Mouse (Mus musculus) embryonic stem cell, embryonic (primary cell): Measurements from ENCODE around the gene Ccnj.

Source experiments
- CTCF ChIA-PET, 4 experiments: fragments of 300-600 bp in 2 of 4; fragments of 350-600 bp in 2 of 4; sonication (Branson Sonifier 250); formaldehyde crosslinking; loops; one replicate each; lab custom pipeline; 2022; ENCODE audit warnings: inconsistent platforms in 2 of 4; lab: Charles Lee
- POLR2A ChIA-PET, 4 experiments: fragments of 300-600 bp in 2 of 4; fragments of 350-600 bp in 2 of 4; sonication (Branson Sonifier 250); formaldehyde crosslinking; loops; one replicate each; lab custom pipeline; 2022; ENCODE audit warnings: antibody characterized with exemption in 4 of 4, inconsistent platforms in 1 of 4; lab: Charles Lee

Ccnj gene

DNA sequence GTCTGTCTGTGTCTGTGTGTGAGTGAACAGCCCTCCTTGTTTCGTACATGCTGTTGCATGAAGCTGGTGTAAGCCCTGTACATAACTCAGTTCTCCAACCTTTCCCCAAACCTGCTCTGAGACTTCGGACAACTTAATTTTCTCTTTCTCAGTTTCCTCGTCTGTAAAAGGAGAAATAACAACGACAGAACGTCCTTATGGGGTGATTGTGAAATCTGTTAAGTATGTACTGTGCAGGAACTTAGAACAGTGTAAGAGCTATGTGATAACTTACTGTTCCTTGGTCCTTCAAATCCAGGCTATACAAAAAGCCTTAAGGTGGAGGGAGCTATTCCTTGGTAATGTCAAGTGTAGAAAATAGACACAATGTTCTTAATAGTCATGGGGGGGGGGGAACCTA is 1.3 kb downstream of the Ccnj start:
- CTCF ChIA-PET: interaction anchor here in 3 of 4 experiments (0.6 to 1.3 kb wide), 5 partner anchors 31 to 374 kb away, joined by 3 to 5 read pairs (median 4); no protein-coding TSS in a partner anchor
- POLR2A ChIA-PET: interaction anchor here (0.6 to 3.1 kb wide), 15 partner anchors 9 to 1765 kb away, joined by 3 to 20 read pairs (median 3); partner anchors contain the start of gene Zfp518a (in 1 of the 4)

DNA sequence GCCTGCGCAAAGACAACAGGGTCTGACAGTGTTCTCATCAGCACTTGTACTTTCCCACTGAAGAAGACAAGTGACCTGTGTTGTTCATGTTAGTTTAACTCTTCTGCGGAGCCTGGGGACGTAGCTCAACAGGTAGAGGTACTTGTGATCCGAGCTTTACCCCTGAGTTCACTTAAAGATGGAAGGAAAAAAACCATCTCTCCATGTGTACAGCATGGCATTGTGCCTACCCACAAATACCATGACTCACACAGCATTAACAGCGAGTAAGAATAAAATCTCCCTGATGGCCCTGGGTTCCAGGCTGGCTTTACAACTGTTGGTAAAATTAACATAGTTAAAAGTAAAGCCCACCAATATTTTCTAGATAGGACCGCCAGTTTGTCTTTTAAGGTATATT is 3.4 kb downstream of the Ccnj start:
- POLR2A ChIA-PET: no interaction called here

DNA sequence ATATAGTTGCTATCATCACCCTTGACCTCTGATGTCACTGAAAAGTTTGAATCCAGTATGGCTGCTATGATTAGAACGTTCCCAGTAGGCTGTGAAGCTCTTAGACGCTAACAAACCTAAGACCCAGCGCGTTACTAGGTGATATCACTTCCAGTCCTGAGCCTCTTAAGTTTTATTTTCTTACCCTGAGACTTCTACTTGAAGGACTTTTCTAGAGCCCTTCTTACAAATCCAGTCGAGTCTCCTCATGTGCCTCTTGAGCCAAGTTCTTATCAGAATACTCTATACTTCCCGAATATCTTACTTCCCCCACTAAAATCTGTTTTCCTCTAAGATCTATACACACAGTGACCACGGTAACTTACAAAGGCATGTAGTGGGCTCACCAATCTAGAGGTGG is 7.1 kb downstream of the Ccnj start:
- CTCF ChIA-PET: no interaction called here
- POLR2A ChIA-PET: no interaction called here

More for the DNA sequence above, 3.4 kb downstream of the Ccnj start:
- CTCF ChIA-PET: interaction anchor here in 1 of 4 experiments (0.6 to 1.4 kb wide), 2 partner anchors 91 to 182 kb away, joined by 4 read pairs; no protein-coding TSS in a partner anchor

DNA sequence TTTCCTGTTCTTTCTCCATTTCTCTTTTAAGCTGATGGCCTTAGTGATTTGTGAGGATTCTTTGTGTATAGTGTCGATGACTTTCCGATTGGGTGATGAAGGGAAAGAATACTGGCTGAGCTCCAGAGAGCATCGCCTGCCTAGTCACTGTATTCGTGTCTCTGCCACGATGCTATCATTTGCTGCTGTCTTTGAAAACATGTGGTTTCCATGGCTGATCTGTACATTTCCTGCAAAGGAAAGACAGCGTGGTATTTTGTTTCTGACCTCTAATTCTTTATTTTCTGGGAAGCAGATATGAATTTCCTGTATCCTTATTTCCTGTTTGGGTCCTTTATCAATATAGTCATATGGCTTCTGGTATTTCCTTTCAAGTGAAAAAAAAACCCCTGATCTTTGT is 9.2 kb downstream of the Ccnj start:
- ChIA-PET POLR2A (interaction anchor here in 1 of 4 experiments (4.1 kb wide), 1 partner anchor 9 kb away, joined by 20 read pairs; the partner anchor contains the start of gene Ccnj), CTCF (no interaction called here)

DNA sequence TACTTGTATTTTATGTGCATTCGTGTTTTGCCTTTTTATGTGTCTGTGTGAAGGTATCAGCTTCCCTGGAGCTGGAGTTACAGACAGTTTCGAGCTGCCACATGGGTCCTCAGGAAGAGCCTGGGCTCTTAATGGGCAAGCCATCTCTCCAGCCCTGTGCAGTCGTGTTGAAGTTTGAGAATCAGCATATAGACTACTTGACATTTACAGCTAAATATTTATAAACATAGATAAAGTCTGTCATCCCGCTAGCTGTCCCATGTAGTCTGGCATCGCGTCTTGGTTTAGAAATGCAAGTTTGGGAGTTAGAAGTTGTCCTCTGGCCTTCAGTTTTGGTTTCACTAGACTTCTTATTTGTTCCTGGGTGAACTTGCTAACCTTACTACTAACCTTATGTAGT is 10.0 kb downstream of the Ccnj start:
- CTCF ChIA-PET: interaction anchor here in 1 of 4 experiments (1.3 kb wide), 1 partner anchor 213 kb away, joined by 4 read pairs; no protein-coding TSS in a partner anchor

DNA sequence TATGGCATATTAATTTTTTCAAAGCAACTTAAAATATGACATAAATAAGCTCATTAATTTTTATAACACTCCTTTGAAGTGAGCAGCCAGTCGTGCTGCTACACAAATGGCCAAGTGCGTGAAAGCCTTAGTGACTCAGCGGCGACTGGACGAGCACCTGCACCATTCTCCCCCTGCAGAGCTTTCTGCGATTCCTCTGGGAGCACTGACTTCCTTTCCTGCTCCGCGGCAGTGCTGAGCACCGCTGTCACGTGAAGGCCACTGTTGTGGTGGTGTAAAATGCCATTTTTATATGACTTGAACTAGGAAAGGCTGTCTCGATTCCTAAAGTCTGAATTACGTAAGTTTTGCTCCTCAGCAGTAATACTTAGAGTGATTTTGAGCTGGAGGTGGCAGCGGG is 10.5 kb downstream of the Ccnj start:
- ChIA-PET CTCF (interaction anchor here in 1 of 4 experiments (1.3 kb wide), 1 partner anchor 212 kb away, joined by 4 read pairs; no protein-coding TSS in a partner anchor), POLR2A (interaction anchor here in 2 of 4 experiments (0.7 to 4.1 kb wide), 3 partner anchors 10 to 14 kb away, joined by 4 to 20 read pairs (median 14); partner anchors contain the start of gene Ccnj (in 2 of the 2))

More for the DNA sequence above, 10.0 kb downstream of the Ccnj start:
- POLR2A ChIA-PET: interaction anchor here in 3 of 4 experiments (0.7 to 4.1 kb wide), 4 partner anchors 9 to 464 kb away, joined by 3 to 20 read pairs (median 9); partner anchors contain the start of gene Ccnj (in 2 of the 3)

DNA sequence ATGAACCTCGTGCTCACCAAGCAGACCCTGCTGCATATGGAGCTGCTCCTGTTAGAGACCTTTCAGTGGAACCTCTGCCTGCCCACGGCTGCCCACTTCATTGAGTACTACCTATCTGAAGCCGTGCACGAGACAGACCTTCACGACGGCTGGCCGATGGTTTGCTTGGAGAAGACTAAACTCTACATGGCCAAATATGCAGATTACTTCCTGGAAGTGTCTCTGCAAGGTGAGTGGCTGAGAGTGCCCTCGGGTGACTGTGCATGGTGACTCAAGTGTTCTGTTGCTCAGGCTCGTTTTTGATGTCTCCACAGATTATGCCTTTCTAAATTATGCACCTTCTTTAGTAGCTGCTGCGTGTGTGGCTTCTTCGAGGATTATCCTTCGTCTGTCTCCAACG is 13.7 kb downstream of the Ccnj start:
- POLR2A ChIA-PET: interaction anchor here in 2 of 4 experiments (1.0 to 1.8 kb wide), 3 partner anchors 13 to 26 kb away, joined by 3 to 6 read pairs (median 3); no protein-coding TSS in a partner anchor

DNA sequence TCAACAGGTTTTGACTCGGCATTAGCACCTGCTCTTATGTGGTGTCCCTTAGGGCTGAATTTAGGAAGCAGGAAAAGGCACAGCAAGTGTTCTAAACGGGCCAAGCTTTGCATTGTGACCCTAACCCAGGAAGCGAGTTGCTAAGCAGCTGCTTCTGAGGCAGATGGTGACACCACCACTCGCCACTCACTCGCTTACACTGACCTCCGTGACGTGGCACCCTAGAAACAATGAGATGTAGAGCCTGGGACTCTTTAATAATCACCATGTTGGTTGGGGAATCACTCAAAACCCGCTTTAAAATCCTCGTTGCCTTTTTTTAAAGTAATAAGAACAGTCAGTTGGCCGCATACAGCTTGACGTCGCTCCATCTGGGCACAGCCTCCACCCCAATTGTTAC is 18.3 kb downstream of the Ccnj start:
- CTCF ChIA-PET: interaction anchor here in 1 of 4 experiments (0.6 kb wide), 1 partner anchor 23 kb away, joined by 3 read pairs; no protein-coding TSS in a partner anchor
- POLR2A ChIA-PET: interaction anchor here in 2 of 4 experiments (0.9 to 1.4 kb wide), 2 partner anchors 17 to 24 kb away, joined by 3 to 8 read pairs; no protein-coding TSS in a partner anchor

More for the DNA sequence above, 13.7 kb downstream of the Ccnj start:
- CTCF ChIA-PET: no interaction called here

DNA sequence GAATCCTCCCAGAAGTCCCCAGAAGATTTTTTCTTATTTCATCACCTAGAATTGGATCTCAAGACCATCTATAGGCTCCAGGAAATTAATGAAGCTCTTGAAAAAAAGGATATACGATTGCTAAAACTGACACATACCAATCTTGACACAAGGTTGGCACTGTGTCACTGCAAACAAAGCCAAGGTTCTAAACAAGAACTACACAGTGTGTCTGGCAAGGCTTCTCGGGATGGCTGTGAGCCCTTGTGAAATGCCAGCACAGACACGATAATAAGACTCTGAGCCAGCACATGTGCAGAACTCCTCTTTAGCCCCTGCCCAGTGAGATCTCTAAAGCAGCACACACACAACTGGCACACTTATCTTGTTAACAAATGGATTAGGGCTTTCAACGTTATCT is 28.5 kb downstream of the Ccnj start:
- ChIA-PET CTCF (no interaction called here), POLR2A (no interaction called here)

DNA sequence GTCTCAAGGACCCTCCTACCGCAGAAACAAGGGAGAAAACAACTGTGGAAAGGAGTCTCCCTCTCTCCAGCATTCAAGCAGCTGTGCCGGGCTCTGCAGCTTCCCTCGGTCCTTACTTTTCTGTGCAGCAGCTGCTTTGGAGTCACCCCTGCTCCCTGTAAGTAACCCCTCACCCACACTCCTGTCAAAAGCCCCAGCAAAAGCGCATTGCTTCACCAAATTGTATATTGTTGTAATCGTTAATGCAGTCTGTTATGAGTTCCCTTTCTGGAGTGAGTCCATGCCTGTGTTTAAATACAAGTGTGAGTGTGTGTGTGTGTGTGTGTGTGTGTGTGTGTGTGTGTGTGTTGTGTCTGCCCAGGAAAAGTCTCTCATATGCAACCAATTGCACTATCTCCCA is 37.2 kb downstream of the Ccnj start:
- POLR2A ChIA-PET: interaction anchor here in 1 of 4 experiments (0.7 kb wide), 1 partner anchor 31 kb away, joined by 4 read pairs; no protein-coding TSS in a partner anchor
- CTCF ChIA-PET: interaction anchor here in 1 of 4 experiments (0.8 kb wide), 1 partner anchor 148 kb away, joined by 3 read pairs; no protein-coding TSS in a partner anchor

DNA sequence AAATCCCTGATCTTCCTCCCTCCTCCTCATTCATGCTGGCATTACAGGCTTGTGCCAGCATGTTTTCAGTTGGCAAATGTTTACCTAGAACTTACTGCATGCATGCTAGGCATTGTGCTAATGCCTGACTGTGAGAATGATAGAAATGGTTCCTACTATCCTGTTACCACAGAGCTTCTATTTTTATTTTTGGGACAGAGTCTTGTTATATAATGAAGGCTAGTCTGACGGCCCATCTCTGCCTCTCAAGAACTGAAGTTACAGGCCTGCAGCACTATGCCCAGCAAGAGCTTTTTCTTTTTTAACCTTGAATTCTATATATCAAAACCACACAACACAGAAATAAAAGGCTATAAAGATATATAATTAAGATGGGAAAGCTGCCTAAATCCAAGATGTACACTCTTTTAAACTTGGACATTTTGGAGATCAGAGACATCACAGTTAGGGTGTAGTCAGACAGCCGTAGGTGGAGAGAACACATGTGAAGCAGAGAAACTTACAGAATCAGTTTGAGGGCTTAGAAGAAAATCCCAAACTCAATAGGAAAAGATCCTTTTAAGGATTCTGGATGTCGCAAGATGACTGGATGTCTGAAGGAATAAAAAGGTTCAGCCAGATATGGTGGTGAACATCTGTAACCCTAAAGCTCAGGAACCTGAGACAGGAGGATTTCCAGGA is 38.5 kb downstream of the Ccnj start:
- CTCF ChIA-PET: no interaction called here
- POLR2A ChIA-PET: interaction anchor here in 2 of 4 experiments (0.7 to 1.1 kb wide), 3 partner anchors 25 to 116 kb away, joined by 3 read pairs; partner anchors contain the start of gene Zfp518a (in 1 of the 2)

DNA sequence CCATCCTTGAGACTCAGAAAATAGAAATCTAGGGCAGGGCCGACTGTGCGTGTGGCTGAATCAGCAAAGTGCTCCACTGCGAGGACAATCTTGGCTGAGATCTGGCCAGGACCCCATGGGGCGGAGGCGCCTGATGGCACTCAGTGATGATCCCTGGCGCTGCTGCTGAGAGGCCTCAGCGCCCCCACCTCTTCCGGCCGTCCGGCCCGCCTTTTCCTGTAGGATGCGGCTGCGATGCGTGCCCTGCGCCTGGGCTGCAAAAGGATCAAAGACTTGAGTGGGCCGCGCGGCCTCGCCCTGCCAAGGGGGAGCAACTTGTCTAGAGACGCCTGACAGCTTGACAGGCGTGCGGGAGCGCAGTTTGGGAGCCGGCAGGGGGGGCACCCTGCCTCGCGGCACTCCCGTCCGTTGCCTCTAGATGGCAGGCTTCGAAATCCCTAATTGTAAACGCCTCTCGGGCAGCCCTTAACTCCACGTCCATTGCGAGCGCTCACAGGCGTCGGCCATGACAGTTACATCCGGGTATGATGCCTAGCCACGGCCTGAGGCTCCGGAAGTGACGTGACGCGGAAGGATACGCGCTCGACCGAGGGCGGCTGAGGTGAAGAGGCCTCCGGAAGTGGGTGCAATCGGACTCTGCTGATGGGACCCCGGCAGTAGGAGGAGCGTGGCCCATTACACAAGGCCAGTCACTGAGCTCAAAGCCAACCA is 42.0 kb downstream of the Ccnj start:
- ChIA-PET POLR2A (interaction anchor here (0.5 to 3.7 kb wide), 23 partner anchors 9 to 285 kb away, joined by 3 to 82 read pairs (median 4); partner anchors contain the start of genes Zfp518a (in 4 of the 4) and Aldh18a1 (in 1 of the 4)), CTCF (interaction anchor here (0.6 to 1.1 kb wide), 7 partner anchors 16 to 721 kb away, joined by 3 to 4 read pairs (median 3); partner anchors contain the start of gene Zfp518a (in 1 of the 4))

DNA sequence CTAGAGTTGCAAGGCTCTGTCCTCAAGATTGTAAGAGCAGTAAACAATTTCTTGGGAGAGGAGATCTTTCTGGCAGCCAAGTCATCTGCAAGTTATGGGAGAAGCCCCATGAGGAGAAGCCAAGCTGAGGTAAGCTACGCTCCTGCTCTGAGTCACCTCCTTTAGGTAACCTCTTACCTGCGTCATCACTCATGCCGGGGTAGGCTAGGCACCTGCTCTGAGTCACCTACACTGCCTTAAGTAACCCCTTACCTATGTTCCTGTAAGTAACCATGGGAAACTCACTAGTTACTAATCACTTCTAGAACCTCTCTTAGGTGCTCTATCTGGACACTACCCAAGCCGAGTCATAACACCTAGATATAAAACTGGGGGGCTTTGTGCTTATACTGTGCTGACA is 50.6 kb downstream of the Ccnj start:
- POLR2A ChIA-PET: interaction anchor here in 3 of 4 experiments (1.0 to 1.3 kb wide), 5 partner anchors 8 to 13 kb away, joined by 3 to 5 read pairs (median 4); partner anchors contain the start of gene Zfp518a (in 2 of the 3)

DNA sequence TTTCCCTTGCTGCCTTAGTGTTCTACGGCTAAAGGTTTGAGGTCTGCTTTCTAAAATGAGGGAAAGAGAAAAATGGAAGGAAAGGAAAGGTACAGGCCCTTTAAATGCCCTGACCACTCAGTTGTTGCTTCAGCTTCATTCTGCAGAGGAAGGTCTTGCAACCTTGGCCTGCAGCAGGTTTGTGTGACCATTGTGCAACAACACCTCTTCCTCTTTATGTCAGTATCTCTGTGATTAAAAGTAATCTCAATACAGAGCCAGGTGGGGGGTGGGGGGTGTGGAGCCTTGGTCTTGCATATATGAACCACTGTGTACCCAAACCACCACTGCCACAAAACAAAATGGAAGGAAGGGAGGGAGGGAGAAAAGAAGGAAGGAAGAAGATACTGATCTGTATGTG is 57.8 kb downstream of the Ccnj start:
- CTCF ChIA-PET: interaction anchor here in 2 of 4 experiments (0.7 kb wide), 2 partner anchors 16 to 639 kb away, joined by 3 to 4 read pairs; no protein-coding TSS in a partner anchor

More for the DNA sequence above, 50.6 kb downstream of the Ccnj start:
- CTCF ChIA-PET: interaction anchor here in 2 of 4 experiments (1.1 kb wide), 2 partner anchors 134 to 135 kb away, joined by 3 to 4 read pairs; no protein-coding TSS in a partner anchor

DNA sequence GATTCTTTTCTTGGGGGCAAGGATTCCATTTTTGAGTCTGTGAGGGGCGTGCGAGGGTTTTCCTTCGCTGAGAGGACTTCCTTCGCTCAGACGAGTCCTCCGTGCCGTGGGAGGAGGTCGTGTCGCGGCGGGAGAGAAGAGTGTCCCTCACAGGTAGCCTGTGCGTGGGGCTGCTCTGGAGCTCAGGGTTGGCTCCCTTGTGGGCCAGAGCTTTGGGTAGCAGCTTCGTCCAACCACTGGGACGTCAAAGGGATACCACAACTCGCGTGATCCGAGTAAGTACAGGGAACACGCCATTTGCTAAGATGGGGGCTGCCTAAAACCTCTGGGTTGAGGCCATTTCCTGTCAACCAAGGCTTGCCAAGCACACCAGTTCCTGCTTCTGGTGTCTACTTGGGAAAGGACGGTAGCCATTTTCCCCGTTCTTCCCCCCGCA is 63.0 kb downstream of the Ccnj start:
- ChIA-PET POLR2A (interaction anchor here (0.5 to 3.6 kb wide), 33 partner anchors 7 to 282 kb away, joined by 3 to 82 read pairs (median 3); partner anchors contain the start of genes Blnk (in 1 of the 4), Entpd1 (in 1 of the 4) and Tctn3 (in 1 of the 4)), CTCF (interaction anchor here in 2 of 4 experiments (0.6 to 1.2 kb wide), 4 partner anchors 21 to 145 kb away, joined by 3 to 6 read pairs (median 4); no protein-coding TSS in a partner anchor)

More for the DNA sequence above, 57.8 kb downstream of the Ccnj start:
- POLR2A ChIA-PET: interaction anchor here in 1 of 4 experiments (1.2 kb wide), 1 partner anchor 15 kb away, joined by 3 read pairs; no protein-coding TSS in a partner anchor

DNA sequence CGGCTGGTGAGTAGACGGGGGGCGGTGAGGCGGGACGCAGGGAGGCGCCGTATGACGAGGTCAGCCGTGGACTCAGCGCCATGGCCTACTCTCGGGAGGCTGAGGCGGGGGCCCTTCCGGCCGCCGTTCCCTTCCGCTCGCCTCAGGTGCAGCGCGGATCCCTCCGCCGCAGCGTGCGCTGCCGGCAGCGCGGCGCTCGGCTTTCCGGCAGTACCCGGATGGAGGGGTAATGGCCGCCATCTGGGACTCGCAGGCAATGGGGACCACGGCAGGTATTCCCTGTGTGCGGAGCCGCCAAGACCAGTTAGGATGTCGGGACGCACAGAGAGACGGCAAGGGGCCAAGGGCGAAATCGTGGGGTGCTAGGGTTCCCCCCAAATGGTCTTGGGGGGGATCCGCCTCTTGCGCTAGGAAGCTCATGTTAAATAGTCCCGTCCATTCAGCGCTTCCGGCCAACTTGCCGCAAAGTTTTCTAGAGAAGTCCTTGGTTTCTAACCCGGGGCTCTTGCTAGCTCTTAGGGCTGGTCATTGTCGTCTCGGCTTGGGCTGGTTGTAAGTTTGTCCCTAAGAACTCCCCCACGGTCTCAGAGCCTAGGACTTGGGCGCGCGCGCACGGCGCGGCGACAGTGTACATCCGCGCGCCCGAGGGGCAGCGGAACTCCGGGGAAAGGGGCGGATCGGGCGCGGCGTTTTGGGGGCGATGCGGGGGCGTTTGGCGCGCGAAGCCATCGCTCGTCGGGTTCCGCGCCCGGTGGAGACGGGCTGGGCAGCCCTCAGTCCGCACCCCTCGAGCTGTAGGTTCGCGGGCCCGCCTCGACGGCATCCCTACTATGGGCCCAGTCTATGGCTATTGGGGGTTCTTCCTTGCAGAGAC is 63.7 kb downstream of the Ccnj start, which contains the start of gene Zfp518a:
Zfp518a (plus strand) TSS at position 187 of the 874 bp plus-strand sequence.
- CTCF ChIA-PET: interaction anchor here in 2 of 4 experiments (1.1 to 1.2 kb wide), 3 partner anchors 21 to 122 kb away, joined by 3 to 6 read pairs (median 4); no protein-coding TSS in a partner anchor
- POLR2A ChIA-PET: interaction anchor here (0.5 to 3.6 kb wide), 40 partner anchors 8 to 381 kb away, joined by 3 to 82 read pairs (median 3); partner anchors contain the start of genes Blnk (in 1 of the 4), Entpd1 (in 1 of the 4), Sorbs1 (in 1 of the 4) and Tctn3 (in 1 of the 4)
